Mouse (Mus musculus): Measurements from ENCODE around the gene Sytl3. TPM values are rescaled to one million over a fixed set of nuclear protein-coding genes. Genes with fewer than 3 reads are reported as not detected.

Gene Sytl3
- polyA plus RNA-seq, 1 experiment from 2014 or later = 0.43 TPM

DNA sequence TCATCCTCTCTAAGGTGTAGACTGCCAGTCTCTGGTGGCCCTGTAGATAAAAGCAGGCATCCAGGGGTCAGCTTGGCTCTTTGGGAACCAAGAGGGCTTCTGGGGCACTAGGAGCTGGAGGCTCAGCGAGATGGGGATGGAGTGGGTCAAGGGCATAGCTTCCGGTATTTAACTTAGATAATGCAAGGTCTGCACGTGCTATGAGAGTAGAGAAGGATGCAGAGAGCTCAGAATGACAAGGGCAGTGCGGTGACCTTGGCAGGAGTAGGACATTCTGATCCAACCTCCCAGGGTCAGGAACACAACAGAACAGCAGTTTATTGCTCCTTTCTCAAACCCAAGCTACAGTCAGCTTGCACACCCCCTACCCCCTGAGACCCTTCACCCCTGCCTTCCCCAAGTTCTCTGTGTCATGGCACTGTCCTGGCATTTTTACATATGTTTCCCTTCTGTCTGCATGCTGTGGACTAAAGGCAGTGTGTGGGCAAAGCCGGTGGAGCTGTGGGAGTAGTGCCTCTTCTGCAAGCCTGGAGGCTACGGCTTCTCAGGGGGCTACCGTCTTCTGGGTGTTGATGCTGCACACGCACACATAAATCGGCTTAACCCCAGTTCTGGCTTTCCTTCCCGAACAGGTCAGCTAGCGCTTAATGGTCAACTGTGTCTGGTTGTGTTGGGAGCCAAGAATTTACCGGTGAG, 76.0 kb downstream of the Sytl3 start:
- 94% methylated on average over 12 of the region's 12 CpGs for WGBS
- Histone ChIP-seq H3K27ac (replicated peaks) (no peak overlapping the region), H3K4me3 (no peak overlapping the region), H3K36me3 (0 out of 2 replicates have a peak, but pooled peaks cover 3% of the 10 kb centered on the region), H3K4me1 (peaks cover 9% of the 10 kb centered on the region; the same call in 1 of the 2 replicates), H3K9me3 (no peaks in the 10 kb centered on the region), H3K27me3 (no peaks in the 10 kb centered on the region), H3K4me2 (replicated peaks) (no peak overlapping the region), H3K9ac (replicated peaks) (no peak overlapping the region)
- no peak for ATAC-seq (replicated peaks)

DNA sequence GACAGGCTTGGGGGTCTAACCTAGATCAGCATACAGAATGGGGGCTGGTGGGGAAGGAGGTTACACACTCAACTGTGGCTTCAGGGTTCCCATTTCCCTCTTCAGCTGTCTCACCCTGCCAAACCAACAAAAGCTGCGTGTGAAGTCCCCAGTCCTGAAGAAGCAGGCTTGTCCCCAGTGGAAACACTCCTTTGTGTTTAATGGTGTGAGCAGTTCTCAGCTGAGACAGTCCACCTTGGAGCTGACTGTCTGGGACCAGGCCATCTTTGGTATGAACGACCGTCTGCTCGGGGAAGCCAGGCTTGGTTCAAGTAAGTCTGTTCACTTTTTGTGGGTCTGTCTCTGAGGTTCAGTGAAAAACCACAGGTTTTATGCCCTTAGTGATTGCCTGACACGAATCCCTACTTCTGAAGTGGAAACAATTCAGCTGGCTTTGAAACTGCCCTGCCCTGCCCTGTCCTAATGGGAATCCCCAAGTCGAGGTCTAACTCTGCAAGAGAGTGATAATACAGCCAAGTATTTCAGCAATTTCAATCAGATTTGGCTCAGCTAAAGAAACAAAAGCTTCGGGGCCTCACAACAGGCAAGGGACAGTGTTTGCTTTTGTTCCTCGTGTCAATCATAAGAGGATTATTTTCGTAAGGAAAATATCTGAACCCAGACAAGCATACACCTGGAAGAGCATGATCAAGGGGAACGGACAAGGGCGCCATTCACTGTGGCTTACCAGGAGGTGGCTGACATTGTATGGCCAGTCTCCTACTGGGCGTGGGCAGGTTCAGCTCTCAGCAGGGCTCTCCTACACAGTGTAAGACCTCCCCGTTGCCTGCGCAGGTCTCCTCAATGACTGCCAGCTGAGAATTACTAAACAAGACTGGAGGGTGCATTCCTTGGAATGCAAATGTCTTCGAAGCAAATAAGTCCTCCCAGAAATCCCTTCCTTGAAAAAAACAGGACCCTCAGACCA, 77.7 kb downstream of the Sytl3 start:
- Histone ChIP-seq H3K4me1 (peaks cover 15% of the 10 kb centered on the region), H3K36me3 (0 out of 2 replicates have a peak, but pooled peaks cover 8% of the 10 kb centered on the region), H3K9ac (replicated peaks) (no peak overlapping the region), H3K4me2 (replicated peaks) (no peak overlapping the region), H3K9me3 (no peaks in the 10 kb centered on the region), H3K27me3 (no peaks in the 10 kb centered on the region), H3K4me3 (no peak overlapping the region), H3K27ac (replicated peaks) (0 out of 2 replicates have a peak overlapping the region, but pooled peaks have one; percentile 9)
- no peak for ATAC-seq (replicated peaks)
- 16% methylated on average over 15 of the region's 15 CpGs for WGBS

DNA sequence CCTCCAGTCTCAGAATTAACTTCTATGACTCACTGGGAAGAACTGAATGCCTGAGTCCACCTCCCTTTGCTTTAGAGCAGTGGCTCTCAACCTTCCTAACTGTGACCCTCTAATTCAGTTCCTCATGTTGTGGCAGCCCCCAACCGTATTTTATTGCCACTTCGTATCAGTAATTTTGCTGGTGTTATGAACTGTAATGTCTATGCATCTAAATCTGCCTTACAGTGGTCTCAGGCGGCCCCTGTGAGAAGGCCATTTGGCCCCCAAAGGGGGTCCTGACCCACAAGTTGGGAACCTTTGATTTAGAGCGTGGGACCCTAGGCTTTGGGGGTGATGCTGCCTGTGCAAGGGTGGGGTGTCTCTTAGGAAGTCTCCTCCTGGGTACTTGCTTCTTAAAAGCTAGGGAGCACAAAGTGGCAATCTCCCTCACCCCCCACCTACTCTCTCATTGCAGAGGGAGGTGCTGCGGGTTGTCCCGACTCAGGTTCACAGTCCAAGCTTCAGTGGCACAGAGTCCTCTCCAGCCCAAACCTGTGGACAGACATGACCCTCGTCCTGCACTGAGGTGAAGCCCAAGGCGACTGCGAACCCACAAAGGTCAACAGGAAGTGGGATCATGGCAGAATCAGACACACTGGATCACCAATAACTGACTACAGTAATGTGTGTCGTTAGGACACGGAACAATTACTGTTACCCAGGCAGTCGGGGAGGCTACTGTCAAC, 78.5 kb downstream of the Sytl3 start:
- H3K4me2 ChIP-seq (replicated peaks) = no peak overlapping the region
- peaks cover 24% of the 10 kb centered on the region for H3K4me1 ChIP-seq
- no peak overlapping the region for H3K4me3 ChIP-seq
- WGBS = 66% methylated on average over 12 of the region's 12 CpGs
- H3K27me3 ChIP-seq = no peaks in the 10 kb centered on the region
- H3K36me3 ChIP-seq = 0 out of 2 replicates have a peak, but pooled peaks cover 10% of the 10 kb centered on the region
- no peaks in the 10 kb centered on the region for H3K9me3 ChIP-seq
- no peak overlapping the region for H3K9ac ChIP-seq (replicated peaks)
- H3K27ac ChIP-seq (replicated peaks) = 0 out of 2 replicates have a peak overlapping the region, but pooled peaks have one; percentile 9
- no peak for ATAC-seq (replicated peaks)

DNA sequence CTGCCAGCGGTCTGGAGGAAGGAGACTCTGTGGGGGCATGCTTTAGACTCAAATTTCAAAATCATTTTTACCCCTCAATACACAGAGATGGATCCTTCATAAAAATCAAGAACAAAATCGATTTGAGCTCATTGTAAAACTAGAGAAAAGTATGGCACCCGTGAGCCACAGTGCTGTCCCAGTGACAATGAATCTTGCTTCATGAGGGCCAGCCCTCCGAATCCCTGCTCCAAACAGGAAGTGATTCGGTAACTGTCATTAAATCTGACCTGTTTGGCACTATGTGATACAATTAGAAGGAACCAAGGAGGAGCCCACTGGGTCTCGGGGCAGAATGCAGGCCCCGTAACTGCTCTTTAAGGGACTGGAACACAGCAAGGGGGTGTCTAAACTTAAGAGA, 79.9 kb downstream of the Sytl3 start:
- no peak overlapping the region for H3K27ac ChIP-seq (replicated peaks)
- H3K4me2 ChIP-seq (replicated peaks) = no peak overlapping the region
- H3K9me3 ChIP-seq = no peaks in the 10 kb centered on the region
- no peak overlapping the region for H3K4me3 ChIP-seq
- peaks cover 26% of the 10 kb centered on the region for H3K4me1 ChIP-seq
- H3K9ac ChIP-seq (replicated peaks) = no peak overlapping the region
- no peak for ATAC-seq (replicated peaks)
- H3K36me3 ChIP-seq = 0 out of 2 replicates have a peak, but pooled peaks cover 10% of the 10 kb centered on the region
- no peaks in the 10 kb centered on the region for H3K27me3 ChIP-seq
- 91% methylated on average over 7 of the region's 7 CpGs for WGBS

DNA sequence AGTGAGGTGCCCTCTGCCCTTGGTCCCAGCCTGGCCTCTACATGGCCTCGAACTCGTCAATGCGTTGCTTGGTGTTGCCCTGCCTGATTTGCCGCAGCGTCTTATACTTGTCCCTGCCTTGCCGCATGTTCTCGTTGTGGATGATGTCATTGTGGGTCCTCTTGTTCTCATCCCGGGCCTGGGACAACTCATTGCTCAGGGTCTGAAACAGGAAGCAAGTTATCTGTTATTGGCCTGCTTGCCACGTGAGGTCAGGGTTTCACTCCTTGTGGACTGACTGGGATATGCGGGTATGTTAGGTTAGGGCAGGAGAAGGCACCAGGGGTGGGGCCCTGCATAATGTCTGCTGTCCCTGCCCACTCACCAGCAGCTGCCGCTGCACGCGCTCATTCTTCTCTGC, 80.4 kb downstream of the Sytl3 start:
- 0 out of 2 replicates have a peak, but pooled peaks cover 10% of the 10 kb centered on the region for H3K36me3 ChIP-seq
- peaks cover 26% of the 10 kb centered on the region for H3K4me1 ChIP-seq
- ATAC-seq (replicated peaks) = no peak
- no peak overlapping the region for H3K4me3 ChIP-seq
- 91% methylated on average over 13 of the region's 13 CpGs for WGBS
- H3K27me3 ChIP-seq = no peaks in the 10 kb centered on the region
- no peak overlapping the region for H3K9ac ChIP-seq (replicated peaks)
- H3K27ac ChIP-seq (replicated peaks) = no peak overlapping the region
- H3K9me3 ChIP-seq = no peaks in the 10 kb centered on the region
- no peak overlapping the region for H3K4me2 ChIP-seq (replicated peaks)

DNA sequence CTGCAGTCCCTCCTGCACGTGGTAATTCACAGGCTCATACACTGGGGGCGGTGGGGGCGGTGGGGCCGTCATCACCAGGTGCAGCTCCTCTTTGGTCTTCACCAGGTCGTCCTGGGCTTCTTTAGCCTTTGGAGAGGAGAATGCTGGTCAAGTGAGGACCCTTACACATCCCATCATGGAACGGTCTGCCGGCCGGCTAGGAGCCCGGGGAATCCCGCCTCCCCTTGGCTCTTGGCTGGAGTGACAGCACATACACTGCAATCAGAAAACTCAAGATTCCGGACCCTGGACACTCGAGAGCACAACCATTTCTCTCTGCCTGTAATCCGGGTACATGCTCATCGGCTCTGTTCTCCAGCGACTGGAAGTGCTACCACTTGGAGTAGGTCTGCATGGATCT, 80.9 kb downstream of the Sytl3 start:
- Histone ChIP-seq H3K27ac (replicated peaks) (no peak overlapping the region), H3K4me3 (no peak overlapping the region), H3K4me2 (replicated peaks) (no peak overlapping the region), H3K4me1 (peaks cover 26% of the 10 kb centered on the region), H3K9ac (replicated peaks) (no peak overlapping the region), H3K27me3 (no peaks in the 10 kb centered on the region), H3K36me3 (0 out of 2 replicates have a peak, but pooled peaks cover 10% of the 10 kb centered on the region), H3K9me3 (no peaks in the 10 kb centered on the region)
- no peak for ATAC-seq (replicated peaks)
- 92% methylated on average over 15 of the region's 15 CpGs for WGBS

DNA sequence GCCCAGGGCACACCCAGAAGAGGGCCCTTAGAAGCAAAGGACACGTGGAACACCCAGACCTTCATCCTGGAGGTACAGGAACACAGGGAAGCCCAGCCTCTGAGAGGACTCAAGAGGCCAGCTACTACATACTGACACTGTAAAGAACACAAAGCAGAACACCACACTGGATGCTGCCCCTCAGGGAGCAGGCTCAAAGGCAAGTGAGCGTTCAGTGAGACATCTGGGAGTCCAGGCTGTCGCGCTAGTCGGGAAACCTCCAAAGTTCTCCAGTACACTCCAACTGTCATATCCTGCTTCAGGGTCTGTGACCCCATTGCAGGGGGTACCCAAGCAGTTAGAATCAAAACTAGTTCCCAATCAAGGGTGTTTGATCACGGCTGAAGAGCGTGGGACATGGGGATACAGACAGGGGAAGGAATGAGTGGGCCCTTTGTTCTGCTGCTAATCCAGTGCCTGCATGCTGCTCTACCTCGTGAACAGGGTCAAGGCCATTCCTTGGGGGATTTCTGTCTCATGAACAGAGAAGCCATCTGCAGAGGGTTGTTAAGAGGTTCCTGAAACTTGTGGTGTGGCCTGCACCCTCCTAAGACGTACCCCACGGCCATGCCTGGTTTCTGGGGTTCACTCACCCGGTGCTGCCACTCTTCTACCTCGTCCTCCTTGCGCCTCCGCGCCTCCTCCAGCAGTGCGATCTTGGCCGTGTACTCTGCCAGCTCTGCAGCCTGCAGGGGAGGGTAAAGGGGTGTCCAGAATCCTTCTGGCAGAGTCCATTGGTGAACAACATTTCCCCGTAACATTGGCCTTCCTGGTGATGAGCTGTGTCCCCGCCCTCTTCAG, 81.7 kb downstream of the Sytl3 start:
- peak overlapping the region; percentile 61 for H3K27ac ChIP-seq (replicated peaks)
- H3K27me3 ChIP-seq = no peaks in the 10 kb centered on the region
- H3K4me3 ChIP-seq = no peak overlapping the region
- ATAC-seq (replicated peaks) = no peak
- H3K9ac ChIP-seq (replicated peaks) = no peak overlapping the region
- no peak overlapping the region for H3K4me2 ChIP-seq (replicated peaks)
- H3K9me3 ChIP-seq = no peaks in the 10 kb centered on the region
- peaks cover 29% of the 10 kb centered on the region for H3K4me1 ChIP-seq
- 0 out of 2 replicates have a peak, but pooled peaks cover 10% of the 10 kb centered on the region for H3K36me3 ChIP-seq
- WGBS = 79% methylated on average over 19 of the region's 19 CpGs

DNA sequence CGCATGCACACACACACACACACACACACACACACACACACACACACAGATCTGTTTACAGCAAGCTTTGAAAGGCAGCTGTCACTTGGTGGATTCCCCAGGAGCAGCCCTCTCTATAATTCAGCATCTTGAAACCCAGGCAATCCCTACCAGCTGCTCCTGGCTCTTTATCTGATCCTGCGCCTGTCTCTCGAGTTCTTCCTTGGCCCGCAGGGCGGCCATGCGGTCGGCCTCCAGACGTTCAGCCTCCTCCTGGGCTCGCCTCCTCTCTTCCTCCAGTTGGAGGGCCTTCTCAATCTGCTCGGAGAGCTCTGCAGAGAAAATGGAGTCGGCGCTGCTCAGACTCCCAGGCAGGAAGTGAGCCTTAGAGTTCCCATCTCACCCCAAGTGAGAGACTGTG, 82.4 kb downstream of the Sytl3 start:
- Histone ChIP-seq H3K4me1 (peaks cover 32% of the 10 kb centered on the region), H3K4me2 (replicated peaks) (no peak overlapping the region), H3K9me3 (no peaks in the 10 kb centered on the region), H3K27me3 (no peaks in the 10 kb centered on the region), H3K36me3 (0 out of 2 replicates have a peak, but pooled peaks cover 10% of the 10 kb centered on the region), H3K4me3 (no peak overlapping the region), H3K9ac (replicated peaks) (no peak overlapping the region), H3K27ac (replicated peaks) (peak overlapping the region; percentile 61)
- ATAC-seq (replicated peaks) = peak; percentile 16; the same call in 1 of the 2 replicates
- 80% methylated on average over 12 of the region's 12 CpGs for WGBS

DNA sequence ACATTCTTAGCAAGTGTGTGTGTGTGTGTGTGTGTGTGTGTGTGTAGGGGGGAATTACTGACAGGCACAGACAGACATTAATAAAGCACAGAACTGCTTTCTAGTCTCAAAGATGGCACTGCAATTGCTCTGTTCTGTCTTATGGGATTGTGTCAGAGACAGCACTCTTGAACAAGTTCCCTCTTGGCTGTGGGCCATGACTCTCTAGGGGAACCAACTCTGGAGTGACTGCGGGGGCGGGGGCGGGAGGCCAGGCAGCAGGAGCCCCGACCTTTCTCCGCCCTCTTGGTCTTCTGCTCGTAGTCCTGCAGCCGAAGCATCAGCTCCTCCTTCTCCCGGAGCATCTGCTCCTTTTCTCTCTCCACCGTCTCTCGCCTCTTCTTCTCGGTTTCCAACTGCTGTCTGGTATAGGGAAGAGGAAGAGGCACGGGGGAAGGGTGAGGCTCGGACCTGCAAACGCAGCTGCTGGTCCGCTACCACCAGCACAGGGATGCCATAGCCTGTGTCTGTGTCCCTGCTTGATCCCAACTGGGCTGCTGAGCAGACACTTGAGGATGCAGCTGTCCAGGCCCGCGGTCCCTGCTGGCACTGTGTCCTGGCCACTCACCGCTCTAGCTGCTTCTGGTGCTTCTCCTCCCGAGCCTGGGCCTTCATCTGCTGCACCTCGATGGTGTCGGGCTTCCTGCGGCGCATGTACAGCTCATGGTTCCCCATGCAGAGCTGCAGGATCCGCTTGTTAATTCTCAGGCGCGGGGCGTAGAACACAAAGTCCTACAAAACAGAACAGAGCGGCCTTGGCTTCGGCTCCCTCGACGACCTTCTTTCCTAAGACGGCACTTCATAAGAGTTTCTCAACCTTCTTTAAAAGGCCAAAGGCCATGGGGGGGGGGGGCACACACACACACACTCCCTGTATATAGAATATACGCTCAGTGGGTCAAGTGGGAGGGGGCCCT, 83.5 kb downstream of the Sytl3 start:
- 68% methylated on average over 33 of the region's 33 CpGs for WGBS
- ATAC-seq (replicated peaks) = no peak
- Histone ChIP-seq H3K27ac (replicated peaks) (peak overlapping the region; percentile 61), H3K9ac (replicated peaks) (no peak overlapping the region), H3K4me1 (peaks cover 39% of the 10 kb centered on the region), H3K36me3 (0 out of 2 replicates have a peak, but pooled peaks cover 10% of the 10 kb centered on the region), H3K27me3 (no peaks in the 10 kb centered on the region), H3K9me3 (no peaks in the 10 kb centered on the region), H3K4me2 (replicated peaks) (no peak overlapping the region), H3K4me3 (no peak overlapping the region)

DNA sequence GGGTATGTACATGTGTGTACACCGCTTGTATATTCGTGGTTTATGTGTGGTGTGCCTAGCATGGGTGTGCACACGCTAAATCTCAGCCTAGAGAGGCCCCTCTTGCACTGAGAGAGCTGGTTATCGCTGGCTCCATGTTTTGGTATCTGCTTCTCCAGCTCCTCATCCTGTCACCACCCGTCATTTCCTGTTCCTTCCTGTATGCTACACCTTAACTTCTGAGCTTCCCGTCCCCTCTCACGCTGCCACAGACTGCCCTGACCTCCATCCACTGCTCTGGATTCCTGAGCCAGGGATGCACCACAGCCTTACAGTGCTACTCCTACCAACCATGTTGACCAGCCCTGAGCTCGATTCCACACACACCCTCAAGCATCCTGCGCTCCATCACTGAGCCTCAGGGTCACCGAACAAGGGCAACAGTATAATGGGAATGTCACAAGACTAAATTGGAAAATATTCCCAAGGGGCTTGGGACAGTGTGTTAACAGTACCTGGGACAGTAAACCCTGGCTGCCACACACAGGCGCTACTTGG, 84.2 kb downstream of the Sytl3 start:
- Histone ChIP-seq H3K9ac (replicated peaks) (no peak overlapping the region), H3K4me3 (no peak overlapping the region), H3K36me3 (0 out of 2 replicates have a peak, but pooled peaks cover 10% of the 10 kb centered on the region), H3K27me3 (no peaks in the 10 kb centered on the region), H3K4me2 (replicated peaks) (no peak overlapping the region), H3K27ac (replicated peaks) (no peak overlapping the region), H3K9me3 (no peaks in the 10 kb centered on the region), H3K4me1 (peaks cover 46% of the 10 kb centered on the region)
- WGBS = 93% methylated on average over 11 of the region's 11 CpGs
- no peak for ATAC-seq (replicated peaks)
